Mouse (Mus musculus) adrenal gland, adult 2 months (tissue): ENCODE measurements around the gene Amotl2. TPM values are rescaled to one million over a fixed set of nuclear protein-coding genes. Genes with fewer than 3 reads are reported as not detected.

ENCODE experiments used
- DNase-seq: peaks from one replicate; pipeline ENCODE4 v3.0.0; 2021
- long read RNA-seq: library from polyadenylated mRNA; stranded (forward); transcript quantifications from one replicate; pipeline ENCODE4 v2.0.0, GENCODE M21; 2021
- polyA plus RNA-seq: library from polyadenylated mRNA; depleted of rRNA; stranded (reverse); fragments of >200 nt; gene quantifications from 2 replicates; pipeline ENCODE4 v1.2.3, GENCODE M21; 2012; rRNA removed
- total RNA-seq, 2 experiments: library from RNA; stranded (reverse); gene quantifications; 2 replicates each; pipeline ENCODE4 v1.2.3; 2021

Amotl2 gene
- 100 to 1,000 TPM; 154 to 186 TPM for total RNA-seq
- 116 and 153 TPM in 2 replicates for polyA plus RNA-seq
- long read RNA-seq, full-length matches to known transcripts: 69 of 97 reads
- long read RNA-seq, partial matches to known transcripts: 15 of 97 reads
- long read RNA-seq, other reads (novel, unspliced or antisense): 13 of 97 reads

DNA sequence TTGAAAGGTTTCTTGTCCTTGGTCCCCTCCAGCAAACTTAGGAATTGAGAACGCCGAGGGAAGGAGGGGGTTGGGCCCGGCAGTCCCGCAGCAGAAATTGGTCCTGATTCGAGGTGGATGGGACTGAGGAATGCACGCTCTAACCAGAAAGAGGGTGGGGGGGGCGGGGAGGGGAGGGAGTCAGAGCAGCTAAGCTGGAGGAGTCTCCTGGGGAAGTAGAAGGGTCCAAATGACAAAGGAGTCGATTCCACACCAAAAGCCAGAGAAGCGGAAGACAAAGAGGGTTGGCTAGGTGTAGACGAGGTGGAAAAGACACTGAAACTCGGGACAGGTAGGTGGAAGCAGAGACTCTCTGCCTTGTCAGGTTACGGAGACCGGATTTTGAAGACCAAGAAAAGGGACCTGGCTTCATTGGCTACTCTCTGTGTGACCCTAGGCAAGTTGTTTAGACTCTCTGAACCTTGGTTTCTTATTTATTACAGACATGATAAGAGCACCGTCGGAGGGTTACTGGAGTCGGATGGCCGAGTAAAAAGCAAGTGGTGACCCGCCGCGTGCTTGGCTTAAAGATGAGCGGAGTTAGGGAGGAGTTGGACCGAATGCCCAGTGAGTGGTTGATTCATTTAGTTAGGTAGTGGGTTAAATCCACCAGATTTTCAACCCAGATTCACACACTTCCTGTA is at the start of gene Amotl2:
Gene Amotl2, plus strand, starts transcription at position 192 of the 683 bp plus-strand sequence.
- DNase-seq: no peak

GRCm38 (mm10) chr9:102668115-102668514 is 48.4 kb upstream of the Amotl2 start:
- DNase-seq: no peak

- no peak for DNase-seq
Observed at GRCm38 (mm10) chr9:102668906-102669305, 47.6 kb upstream of the Amotl2 start.

DNA sequence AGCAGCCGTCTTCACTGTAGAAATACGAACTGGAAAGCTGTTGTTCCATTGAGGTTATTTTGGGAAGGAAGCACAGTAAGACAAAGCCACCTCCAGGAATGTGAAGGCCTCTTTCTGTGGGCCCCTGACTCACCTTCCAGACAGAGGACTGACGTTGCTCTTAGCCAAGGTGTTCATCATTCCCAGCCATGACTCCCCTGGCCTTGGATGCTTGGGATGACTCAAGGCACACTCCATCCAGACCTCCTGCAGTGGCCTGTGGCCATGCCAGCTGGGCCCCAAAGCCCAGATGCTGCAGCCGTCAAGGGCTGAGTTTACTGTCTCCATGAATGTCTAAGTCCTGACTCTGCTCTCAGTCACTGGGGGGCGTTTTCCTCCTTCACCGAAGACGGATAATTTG is 43.1 kb upstream of the Amotl2 start:
- peak; percentile 82 for DNase-seq

- DNase-seq: no peak
Observed at GRCm38 (mm10) chr9:102675922-102676321, 40.5 kb upstream of the Amotl2 start.

GRCm38 (mm10) chr9:102681470-102681869 is 35.0 kb upstream of the Amotl2 start:
- DNase-seq: no peak

DNA sequence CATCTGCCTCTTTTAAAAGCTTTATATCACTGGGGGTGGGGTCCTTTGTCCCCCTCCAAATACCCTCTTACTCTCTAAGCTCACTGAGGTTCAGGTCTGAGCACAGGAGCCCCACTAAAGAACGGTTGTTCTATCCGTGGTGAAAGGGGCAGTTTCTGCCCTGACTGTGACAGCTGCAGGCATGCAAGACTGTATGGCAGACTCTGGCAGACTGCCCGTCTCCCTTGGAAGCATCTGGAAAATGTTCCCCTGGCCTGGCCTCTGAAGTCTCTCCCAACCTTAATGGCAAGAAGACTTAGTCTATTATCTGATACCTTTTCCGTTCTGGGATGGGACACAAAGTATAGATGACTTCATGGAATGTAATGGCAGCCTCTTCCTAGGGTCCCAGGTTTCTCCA is 28.5 kb upstream of the Amotl2 start:
- no peak for DNase-seq

- no peak for DNase-seq
Observed at GRCm38 (mm10) chr9:102689406-102689939, 27.0 kb upstream of the Amotl2 start.

GRCm38 (mm10) chr9:102689940-102690642 is 26.4 kb upstream of the Amotl2 start:
- peak; percentile 15 for DNase-seq

DNA sequence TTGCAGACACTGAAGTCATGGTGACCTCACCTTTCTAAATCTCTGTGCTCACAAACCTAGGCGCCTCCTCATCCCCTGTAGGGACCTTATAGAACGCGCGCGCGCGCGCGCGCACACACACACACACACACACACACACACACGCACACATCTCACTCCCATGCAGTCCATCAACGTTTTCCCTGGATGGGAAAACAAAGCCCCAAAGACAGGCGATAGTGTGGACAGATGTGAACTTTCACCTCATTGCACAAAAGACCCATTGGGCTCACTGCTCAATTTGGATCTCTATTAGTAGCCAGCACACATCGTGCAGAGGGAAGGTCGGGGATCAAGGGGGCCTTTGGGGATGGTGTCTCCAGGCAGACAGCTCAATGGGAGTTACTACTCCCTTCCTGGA is 25.6 kb upstream of the Amotl2 start:
- no peak for DNase-seq

- no peak for DNase-seq
Observed at GRCm38 (mm10) chr9:102692564-102693475, 23.7 kb upstream of the Amotl2 start.

- DNase-seq: no peak
Observed at GRCm38 (mm10) chr9:102701042-102701441, 15.4 kb upstream of the Amotl2 start.

DNA sequence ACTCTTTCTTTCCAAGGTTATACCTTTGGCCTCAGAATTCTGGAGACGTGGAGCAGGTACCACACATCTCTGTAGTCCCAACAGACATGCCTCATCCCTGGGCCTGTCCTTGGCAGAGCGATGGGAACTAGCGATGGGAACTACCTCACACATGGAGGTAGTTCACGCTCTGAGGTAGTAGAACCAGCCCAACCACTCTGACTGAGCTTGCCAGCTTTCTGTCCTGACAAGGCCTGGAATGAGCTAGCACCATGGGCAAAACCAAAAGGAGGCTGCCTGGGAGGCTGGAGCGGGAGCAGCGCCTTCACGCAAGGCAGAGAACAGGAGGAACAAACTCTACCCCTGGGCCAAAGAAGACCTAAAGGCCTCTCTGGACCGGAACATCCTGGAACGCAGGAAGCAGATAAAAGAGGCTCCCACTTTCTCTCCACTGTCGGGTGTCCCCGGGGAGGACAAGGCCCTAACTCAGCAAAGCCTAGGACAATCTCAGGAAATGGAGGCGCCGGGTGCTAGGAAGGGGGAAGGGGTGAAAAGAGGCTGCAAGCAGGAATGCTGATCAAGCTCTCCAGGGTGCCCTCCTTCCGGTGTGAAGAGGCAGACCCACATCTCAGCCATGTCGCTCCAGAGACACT is 6.9 kb upstream of the Amotl2 start:
- DNase-seq: peak; percentile 21

- no peak for DNase-seq
Observed at GRCm38 (mm10) chr9:102710520-102710919, 6.0 kb upstream of the Amotl2 start.

GRCm38 (mm10) chr9:102713797-102714196 is 2.7 kb upstream of the Amotl2 start:
- DNase-seq: peak; percentile 68

DNA sequence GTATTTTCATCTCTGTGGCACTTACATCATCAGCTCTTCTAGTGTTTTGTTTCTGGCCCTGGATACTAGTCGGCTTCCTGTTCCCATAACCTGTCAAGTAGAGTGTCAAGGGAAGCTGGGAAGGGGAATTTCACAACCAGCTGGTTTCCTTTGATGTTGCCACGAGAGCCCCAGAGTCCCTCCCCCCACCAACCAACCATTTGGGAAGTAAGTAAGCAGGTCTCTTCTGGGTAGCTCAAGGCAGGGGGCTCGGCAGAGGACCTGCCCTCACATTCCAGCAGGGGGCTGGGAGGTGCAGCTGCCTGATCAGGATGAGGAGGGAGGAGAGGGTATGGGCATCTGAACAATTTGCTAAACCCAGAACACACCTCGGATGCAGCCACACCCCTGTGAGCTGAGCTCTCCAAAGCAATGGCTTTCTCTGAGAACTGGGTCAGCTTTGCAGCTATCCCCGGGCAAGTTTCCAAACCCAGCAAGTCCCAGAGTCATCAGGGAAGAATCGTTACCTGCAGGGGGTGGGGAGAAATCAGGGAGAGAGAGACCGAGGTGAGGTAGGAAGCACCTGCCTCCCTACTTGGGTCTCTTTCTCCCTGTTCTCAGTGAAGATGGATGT is 1.5 kb upstream of the Amotl2 start:
- peak; percentile 66 for DNase-seq

DNA sequence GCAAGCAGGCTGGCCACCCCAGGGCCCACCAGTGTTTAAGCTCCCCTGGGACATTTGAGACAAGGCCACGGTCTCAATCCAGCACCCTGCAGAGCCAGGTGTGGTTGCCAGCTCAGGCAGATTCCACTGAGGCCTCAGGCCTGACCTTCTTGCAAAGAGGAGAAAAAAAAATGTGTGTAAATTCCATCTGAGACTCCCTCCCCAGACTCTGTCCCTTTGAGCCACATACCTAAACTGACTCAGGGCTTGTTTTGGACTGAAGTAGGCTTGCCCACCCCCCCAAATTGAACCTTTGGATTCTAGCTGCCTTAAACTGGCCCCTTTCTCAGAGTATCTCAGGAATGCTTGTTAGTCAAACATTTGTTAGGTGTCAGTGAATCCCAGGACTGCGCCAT is 969 bp upstream of the Amotl2 start:
- no peak for DNase-seq

DNA sequence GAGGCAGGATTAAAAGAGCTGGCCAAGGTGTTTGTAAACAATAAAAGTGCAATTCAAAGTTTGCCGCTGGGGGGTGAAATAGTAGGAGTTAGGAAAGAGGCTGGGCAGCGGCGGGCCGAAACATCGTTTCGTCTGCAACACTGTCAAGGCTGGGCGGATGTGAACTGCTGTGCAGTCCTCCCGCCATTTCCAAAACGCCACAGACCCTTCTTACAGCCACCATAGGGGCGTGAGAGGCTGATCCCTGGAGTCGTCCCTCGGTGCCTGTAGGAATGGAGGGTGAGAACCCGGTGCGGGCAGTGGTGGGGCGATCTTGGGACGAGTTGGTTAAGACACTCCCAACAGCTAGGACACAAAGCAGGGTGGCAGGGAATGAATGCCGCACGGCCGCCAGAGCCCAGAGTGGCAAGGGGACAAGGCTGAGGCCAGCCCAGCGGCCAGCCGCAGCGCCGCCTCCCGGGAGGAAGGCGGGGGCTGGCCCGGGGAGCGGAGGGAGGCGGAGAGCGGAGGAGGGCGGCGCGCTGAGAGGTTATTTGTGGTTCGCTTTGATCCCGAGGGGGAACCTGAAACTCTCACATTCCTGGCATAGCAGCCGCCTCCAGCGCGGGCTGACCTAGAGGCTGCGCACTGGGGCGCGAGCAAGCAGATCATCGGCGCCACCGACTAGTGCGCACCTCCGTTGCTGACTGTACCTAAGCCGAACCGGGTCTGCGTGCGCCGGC is 853 bp downstream of the Amotl2 start:
- peak; percentile 97 for DNase-seq

DNA sequence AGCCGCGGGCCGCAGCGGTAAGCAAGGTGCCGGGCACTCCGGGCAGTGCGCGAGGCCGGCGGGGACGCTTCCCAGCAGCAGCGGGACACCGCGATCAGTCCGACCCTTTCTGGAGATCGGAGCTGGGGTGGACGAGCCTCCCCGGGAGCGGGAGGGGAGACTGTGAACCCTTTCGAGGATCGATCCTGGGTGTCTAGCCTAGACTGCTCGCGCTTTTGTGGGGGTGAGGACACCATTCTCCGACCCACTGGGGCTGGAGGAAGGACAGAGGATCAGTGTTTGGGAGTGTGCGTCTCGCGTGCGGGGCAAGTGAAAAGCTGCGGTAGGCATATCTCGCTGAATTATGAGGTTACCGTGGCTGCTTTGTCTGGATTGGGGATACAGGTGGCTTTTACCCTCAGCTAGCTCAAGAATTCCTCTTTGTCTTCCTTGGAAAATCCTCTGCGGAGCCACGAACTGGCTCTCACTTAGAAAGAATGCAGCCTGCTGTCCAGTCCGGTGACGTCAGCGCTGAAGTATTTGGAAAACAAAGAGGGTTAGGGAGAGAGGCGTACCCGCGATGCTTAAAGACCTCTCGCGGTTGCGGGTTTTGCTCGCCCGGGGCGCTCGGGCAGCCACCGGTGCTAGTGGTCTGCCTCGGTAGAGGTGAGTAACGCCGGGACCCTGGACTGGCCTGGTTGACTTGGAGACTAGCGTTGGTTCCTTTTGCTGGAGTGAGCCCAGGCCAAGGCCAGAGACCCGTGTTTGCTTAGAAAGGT is 1.6 kb downstream of the Amotl2 start:
- DNase-seq: peak; percentile 91

- DNase-seq: no peak
Observed at GRCm38 (mm10) chr9:102718676-102719075, 2.2 kb downstream of the Amotl2 start.
